Mouse (Mus musculus) midbrain, embryonic 12.5 days (tissue): ENCODE results near the gene Selenom. TPM values are rescaled to one million over a fixed set of nuclear protein-coding genes. Genes with fewer than 3 reads are reported as not detected.

ENCODE experiments used
- ATAC-seq: fragments of 200-750 bp; cut with Nextera tagmentation; 2 replicates; pipeline ENCODE4 v1.8.0; 2017; ENCODE audit warnings: low read depth, moderate TSS enrichment, moderate library complexity; ENCODE audit not compliant: low FRiP score
- H3K27ac ChIP-seq: fragments of 300-500 bp; sonication (generic); replicated peaks from 2 replicates; pipeline ENCODE4 v1.5.1; 2016; ENCODE audit warnings: mild to moderate bottlenecking
- H3K27me3 ChIP-seq: fragments of 300-500 bp; sonication (generic); 2 replicates; pipeline ENCODE4 v1.6.1; 2016; ENCODE audit warnings: mild to moderate bottlenecking
- H3K36me3 ChIP-seq: fragments of 300-500 bp; sonication (generic); 2 replicates; pipeline ENCODE4 v1.6.1; 2016
- H3K4me1 ChIP-seq: fragments of 300-500 bp; sonication (generic); 2 replicates; pipeline ENCODE4 v1.6.1; 2016
- H3K4me2 ChIP-seq: fragments of 300-500 bp; sonication (generic); replicated peaks from 2 replicates; pipeline ENCODE4 v1.6.1; 2016; ENCODE audit warnings: mild to moderate bottlenecking, moderate library complexity
- H3K4me3 ChIP-seq: fragments of 300-500 bp; sonication (generic); 2 replicates; pipeline ENCODE4 v1.5.1; 2016; ENCODE audit warnings: mild to moderate bottlenecking
- H3K9ac ChIP-seq: fragments of 300-500 bp; sonication (generic); replicated peaks from 2 replicates; pipeline ENCODE4 v1.6.1; 2016; ENCODE audit warnings: mild to moderate bottlenecking, moderate library complexity
- H3K9me3 ChIP-seq: fragments of 300-500 bp; sonication (generic); 2 replicates; pipeline ENCODE4 v1.6.1; 2016; ENCODE audit warnings: mild to moderate bottlenecking
- WGBS: fragments of 180-500 bp; shearing (Covaris S2); methylation state at CpG from one replicate; pipeline ENCODE4 v1.1.7; 2016; 5-methylcytosine and 5-hydroxymethylcytosine counted together
- polyA plus RNA-seq: library from polyadenylated mRNA; unstranded; fragments of >200 nt; fragmentation: Nextera tagmentation; extraction: Ambion mirVana; gene quantifications from 2 replicates; pipeline ENCODE4 v1.2.1, GENCODE M21; 2016

The Selenom gene
- polyA plus RNA-seq, 1 experiment from 2014 or later: 69.3 TPM

DNA sequence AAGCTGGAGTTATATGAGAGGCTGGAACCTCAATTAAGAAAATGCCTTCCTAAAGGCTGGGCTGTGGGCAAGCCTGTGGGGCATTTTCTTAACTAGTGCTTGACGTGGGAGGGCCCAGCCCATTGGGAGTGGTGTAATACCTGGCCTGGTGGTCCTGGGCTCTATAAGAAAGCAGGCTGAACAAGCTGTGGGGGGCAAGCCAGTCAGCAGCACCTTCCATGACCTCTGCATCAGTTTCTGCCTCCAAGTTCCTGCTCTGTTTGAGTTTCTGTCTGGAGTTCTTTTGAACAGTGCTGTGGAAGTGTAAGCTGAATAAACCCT, 31.7 kb downstream of the Selenom start:
- no peak overlapping the region for H3K27ac ChIP-seq
- no peaks in the 10 kb centered on the region for H3K4me1 ChIP-seq

DNA sequence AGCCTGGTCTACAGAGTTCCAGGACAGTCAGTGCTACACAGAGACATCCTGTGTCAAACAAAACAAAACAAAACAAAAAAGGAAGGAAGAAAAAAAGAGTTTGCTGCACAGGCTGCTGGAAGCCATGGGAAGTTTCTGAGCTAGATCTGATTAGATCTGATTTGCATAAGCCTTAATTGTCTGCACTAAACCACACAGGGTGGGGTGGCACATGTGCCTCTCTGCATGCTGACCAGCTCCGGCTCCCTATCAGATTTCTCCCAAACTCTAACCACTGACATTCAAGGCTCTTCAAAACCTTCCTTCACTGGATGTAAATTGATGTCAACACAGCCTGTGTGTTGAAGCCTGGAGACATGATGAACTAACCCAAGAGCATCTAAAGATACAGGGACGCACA, 32.6 kb downstream of the Selenom start:
- Histone ChIP-seq H3K4me3 (no peak overlapping the region), H3K9me3 (peaks cover 5% of the 10 kb centered on the region; the same call in 1 of the 2 replicates), H3K4me2 (no peak overlapping the region), H3K27me3 (no peaks in the 10 kb centered on the region), H3K4me1 (no peaks in the 10 kb centered on the region), H3K27ac (no peak overlapping the region), H3K9ac (no peak overlapping the region), H3K36me3 (no peaks in the 10 kb centered on the region)
- WGBS: 71% methylated on average over 2 of the region's 2 CpGs
- ATAC-seq: no peak

More for the DNA sequence above, 31.7 kb downstream of the Selenom start:
- WGBS: 30% methylated on average over 1 of the region's 1 CpGs
- no peaks in the 10 kb centered on the region for H3K36me3 ChIP-seq
- H3K9ac ChIP-seq: no peak overlapping the region
- no peak overlapping the region for H3K4me2 ChIP-seq
- ATAC-seq: no peak
- H3K9me3 ChIP-seq: peaks cover 5% of the 10 kb centered on the region; the same call in 1 of the 2 replicates
- no peaks in the 10 kb centered on the region for H3K27me3 ChIP-seq
- no peak overlapping the region for H3K4me3 ChIP-seq

DNA sequence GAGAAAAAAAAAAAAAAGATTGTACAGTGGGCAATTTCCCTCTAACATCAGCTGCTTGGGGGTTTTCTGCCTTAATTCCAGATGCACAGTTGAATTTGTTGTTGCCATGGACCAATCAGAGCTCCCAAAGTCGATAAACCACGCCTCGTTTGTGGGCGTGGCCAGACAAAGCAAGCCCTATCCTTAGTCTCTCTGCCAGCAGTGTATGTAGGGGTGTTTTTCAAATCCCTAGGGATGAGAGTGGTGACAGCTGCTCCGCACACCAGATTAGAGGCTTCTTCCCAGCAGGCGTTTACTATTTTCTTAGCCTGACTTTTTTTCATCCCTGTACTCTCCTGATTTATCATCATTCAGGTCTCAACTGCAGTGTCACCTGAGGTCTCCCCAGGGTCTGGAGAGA, 33.5 kb downstream of the Selenom start:
- Histone ChIP-seq H3K9ac (no peak overlapping the region), H3K9me3 (peaks cover 5% of the 10 kb centered on the region; the same call in 1 of the 2 replicates), H3K36me3 (no peaks in the 10 kb centered on the region), H3K4me3 (no peak overlapping the region), H3K4me1 (no peaks in the 10 kb centered on the region), H3K4me2 (no peak overlapping the region), H3K27ac (no peak overlapping the region), H3K27me3 (no peaks in the 10 kb centered on the region)
- ATAC-seq: peak; percentile 54; the same call in 1 of the 2 replicates
- WGBS: 45% methylated on average over 6 of the region's 6 CpGs

GRCm38 (mm10) chr11:3548564-3549295, 34.2 kb downstream of the Selenom start:
- no peak overlapping the region for H3K4me2 ChIP-seq
- H3K9me3 ChIP-seq: peaks cover 5% of the 10 kb centered on the region; the same call in 1 of the 2 replicates
- no peak overlapping the region for H3K27ac ChIP-seq
- WGBS: 45% methylated on average over 3 of the region's 3 CpGs
- H3K36me3 ChIP-seq: no peaks in the 10 kb centered on the region
- no peaks in the 10 kb centered on the region for H3K27me3 ChIP-seq
- H3K4me3 ChIP-seq: no peak overlapping the region
- no peak for ATAC-seq
- no peaks in the 10 kb centered on the region for H3K4me1 ChIP-seq
- no peak overlapping the region for H3K9ac ChIP-seq

GRCm38 (mm10) chr11:3549791-3550190, 35.3 kb downstream of the Selenom start:
- peaks cover under 1% of the 10 kb centered on the region; the same call in 1 of the 2 replicates for H3K9me3 ChIP-seq
- no peak for ATAC-seq
- no peaks in the 10 kb centered on the region for H3K27me3 ChIP-seq
- 81% methylated on average over 5 of the region's 5 CpGs for WGBS
- H3K4me3 ChIP-seq: no peak overlapping the region
- no peaks in the 10 kb centered on the region for H3K36me3 ChIP-seq
- no peaks in the 10 kb centered on the region for H3K4me1 ChIP-seq
- H3K4me2 ChIP-seq: no peak overlapping the region
- no peak overlapping the region for H3K9ac ChIP-seq
- H3K27ac ChIP-seq: no peak overlapping the region

- Histone ChIP-seq H3K4me2 (no peak overlapping the region), H3K27ac (no peak overlapping the region), H3K9ac (no peak overlapping the region), H3K4me1 (no peaks in the 10 kb centered on the region), H3K36me3 (no peaks in the 10 kb centered on the region), H3K9me3 (no peaks in the 10 kb centered on the region), H3K4me3 (no peak overlapping the region), H3K27me3 (no peaks in the 10 kb centered on the region)
- no peak for ATAC-seq
- 82% methylated on average over 4 of the region's 4 CpGs for WGBS
Observed at GRCm38 (mm10) chr11:3554976-3555375, 40.5 kb downstream of the Selenom start.

DNA sequence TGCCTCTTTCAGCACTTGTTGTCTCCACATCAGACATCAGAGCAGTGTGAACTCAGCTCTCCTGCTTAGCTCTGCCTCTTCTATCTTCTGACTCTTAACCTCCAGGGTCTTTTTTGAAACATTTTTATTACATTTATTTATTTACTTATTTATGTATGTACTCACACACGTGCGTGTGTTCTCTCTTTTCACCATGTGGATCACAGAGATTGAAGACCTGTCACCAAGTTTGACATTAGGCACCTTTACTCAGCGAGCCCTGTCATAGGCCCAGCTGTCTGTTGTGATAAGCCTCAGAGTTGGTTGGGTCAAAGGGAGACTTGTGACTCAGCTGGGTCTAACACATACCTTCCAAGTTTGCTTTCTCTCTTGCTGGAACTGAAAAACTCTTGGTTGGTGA, 43.4 kb downstream of the Selenom start:
- no peaks in the 10 kb centered on the region for H3K4me1 ChIP-seq

GRCm38 (mm10) chr11:3560202-3560601, 45.7 kb downstream of the Selenom start:
- Histone ChIP-seq H3K27ac (no peak overlapping the region), H3K9ac (no peak overlapping the region), H3K9me3 (no peaks in the 10 kb centered on the region), H3K4me2 (no peak overlapping the region), H3K36me3 (no peaks in the 10 kb centered on the region), H3K4me3 (no peak overlapping the region), H3K4me1 (no peaks in the 10 kb centered on the region), H3K27me3 (no peaks in the 10 kb centered on the region)
- ATAC-seq: no peak
- 87% methylated on average over 5 of the region's 5 CpGs for WGBS

More for the DNA sequence above, 43.4 kb downstream of the Selenom start:
- Histone ChIP-seq H3K4me3 (no peak overlapping the region), H3K9ac (no peak overlapping the region), H3K4me2 (no peak overlapping the region), H3K27ac (no peak overlapping the region), H3K27me3 (no peaks in the 10 kb centered on the region), H3K36me3 (no peaks in the 10 kb centered on the region), H3K9me3 (no peaks in the 10 kb centered on the region)
- ATAC-seq: no peak
- 83% methylated on average over 3 of the region's 3 CpGs for WGBS

DNA sequence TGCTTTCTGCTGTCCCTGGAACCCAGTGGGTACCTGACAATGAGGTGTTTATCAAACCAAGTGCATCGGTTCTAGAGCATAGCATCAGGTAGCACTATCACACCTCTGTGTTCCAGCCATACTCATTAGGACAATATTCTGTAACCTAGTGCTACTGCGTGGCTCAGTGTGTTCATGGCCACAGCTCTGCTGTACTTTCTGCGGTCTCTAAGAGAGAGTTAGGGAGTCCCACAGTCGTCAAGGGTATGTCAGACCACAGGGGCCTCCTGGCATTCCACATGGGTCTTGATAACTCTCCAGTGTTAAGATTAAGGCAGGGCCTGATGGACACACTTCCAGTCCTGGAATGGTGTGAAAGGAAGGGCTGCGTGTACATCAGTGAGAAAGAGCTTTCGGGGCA, 49.4 kb downstream of the Selenom start:
- WGBS: 95% methylated on average over 6 of the region's 6 CpGs
- Histone ChIP-seq H3K27ac (no peak overlapping the region), H3K36me3 (no peaks in the 10 kb centered on the region), H3K4me1 (no peaks in the 10 kb centered on the region), H3K9ac (no peak overlapping the region), H3K4me3 (no peak overlapping the region), H3K4me2 (no peak overlapping the region), H3K27me3 (no peaks in the 10 kb centered on the region), H3K9me3 (no peaks in the 10 kb centered on the region)
- ATAC-seq: no peak

DNA sequence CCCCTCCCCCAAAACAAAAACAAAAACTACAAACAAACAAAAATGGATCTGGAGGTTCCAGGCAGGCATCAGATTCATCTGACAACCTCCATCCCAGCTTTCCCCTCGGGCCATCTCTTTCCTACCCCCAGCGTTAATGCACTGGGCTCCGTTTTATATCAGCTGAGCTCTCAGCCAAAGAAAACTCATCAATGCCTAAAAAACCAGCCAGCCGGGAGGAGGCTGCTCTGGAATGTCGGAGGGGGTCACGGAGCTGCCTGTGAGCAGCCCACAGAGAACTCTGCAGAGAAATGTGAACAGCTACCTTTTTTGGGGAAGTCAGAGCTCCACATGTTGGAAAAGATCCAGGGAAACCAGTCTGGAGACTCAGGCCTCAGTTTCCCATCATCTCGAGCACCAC, 50.0 kb downstream of the Selenom start:
- H3K9ac ChIP-seq: no peak overlapping the region
- H3K9me3 ChIP-seq: no peaks in the 10 kb centered on the region
- no peaks in the 10 kb centered on the region for H3K27me3 ChIP-seq
- H3K36me3 ChIP-seq: no peaks in the 10 kb centered on the region
- H3K4me3 ChIP-seq: no peak overlapping the region
- H3K27ac ChIP-seq: no peak overlapping the region
- no peaks in the 10 kb centered on the region for H3K4me1 ChIP-seq
- H3K4me2 ChIP-seq: no peak overlapping the region
- no peak for ATAC-seq
- 57% methylated on average over 7 of the region's 7 CpGs for WGBS

DNA sequence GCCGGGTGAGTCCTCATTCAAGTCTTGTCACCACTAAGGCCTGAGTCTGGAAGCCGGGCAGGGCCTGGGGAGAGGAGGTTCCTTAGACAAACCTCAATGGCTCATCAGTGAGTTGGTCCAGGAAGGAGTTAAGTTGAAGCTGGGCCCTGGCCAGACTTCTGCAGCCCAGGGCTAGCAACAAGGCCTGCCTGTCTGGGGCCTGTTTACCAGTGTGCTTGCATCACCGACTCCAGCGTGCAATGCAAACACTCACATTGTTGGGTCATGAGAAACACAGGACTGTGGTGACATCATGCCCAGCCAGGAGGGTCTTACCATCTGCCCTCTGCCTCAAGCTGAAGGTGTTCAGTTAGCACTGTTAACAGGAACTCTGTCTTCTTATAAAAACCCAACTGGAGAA, 51.5 kb downstream of the Selenom start:
- no peaks in the 10 kb centered on the region for H3K36me3 ChIP-seq
- no peak overlapping the region for H3K4me2 ChIP-seq
- WGBS: 86% methylated on average over 4 of the region's 4 CpGs
- no peak for ATAC-seq
- H3K27me3 ChIP-seq: no peaks in the 10 kb centered on the region
- no peaks in the 10 kb centered on the region for H3K9me3 ChIP-seq
- H3K4me1 ChIP-seq: no peaks in the 10 kb centered on the region
- H3K4me3 ChIP-seq: no peak overlapping the region
- no peak overlapping the region for H3K27ac ChIP-seq
- no peak overlapping the region for H3K9ac ChIP-seq
